Mouse (Mus musculus): ENCODE results near the gene Xirp1. TPM values are rescaled to one million over a fixed set of nuclear protein-coding genes. Genes with fewer than 3 reads are reported as not detected.
"Not testable (repeated sequence)": the region's sequence is repeated elsewhere in the genome, so short reads cannot be mapped to it uniquely, and the experiment has no call there.

Xirp1 gene
- total RNA-seq, 2 experiments from 2014 or later, result 105 to 114 TPM

DNA sequence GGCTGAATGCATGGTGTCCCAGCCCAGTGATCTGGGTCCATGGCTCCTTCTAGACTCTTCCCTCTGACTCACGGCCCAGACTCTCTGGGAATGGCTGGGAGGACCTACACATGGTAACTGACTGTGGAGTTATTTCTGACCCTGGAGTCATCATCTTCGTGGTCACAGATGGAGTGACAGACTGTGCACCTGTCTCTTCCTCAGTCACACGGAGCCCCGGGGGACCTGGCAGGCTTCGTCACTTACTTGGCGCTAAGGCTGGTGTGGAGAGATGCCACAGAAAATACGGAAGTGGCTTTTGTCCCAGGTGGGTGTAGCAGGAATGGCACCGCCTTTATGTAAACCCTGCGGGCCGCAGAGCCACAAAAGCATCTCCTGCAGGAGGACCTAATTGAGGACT, 773 bp upstream of the Xirp1 start:
- intact Hi-C loops (cut with DNase I), result no loop called here

DNA sequence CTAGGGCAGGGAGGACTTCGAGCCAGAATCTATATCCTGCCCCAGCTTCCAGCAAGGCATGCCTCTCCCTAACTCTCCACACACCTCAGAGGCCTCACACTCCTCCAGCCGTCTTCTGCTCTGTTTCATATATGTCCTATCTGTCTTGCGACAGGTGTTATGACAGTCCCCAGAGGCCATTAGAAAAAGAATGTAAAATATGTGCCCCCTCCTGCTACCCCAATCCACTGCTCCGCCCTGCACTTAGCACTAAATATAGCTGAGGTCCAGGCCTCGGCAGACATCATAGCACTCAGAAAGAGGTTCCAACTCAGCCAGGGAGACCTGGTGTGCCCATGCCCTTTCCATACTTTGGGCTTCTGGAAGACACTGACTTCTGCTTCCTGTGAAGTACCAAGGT, 2.2 kb downstream of the Xirp1 start:
- DNase-seq, result no peak
- intact Hi-C loops (cut with DNase I), result no loop called here

More for the DNA sequence above, 773 bp upstream of the Xirp1 start:
- DNase-seq, result peak in 1 of 2 experiments; percentile 56

DNA sequence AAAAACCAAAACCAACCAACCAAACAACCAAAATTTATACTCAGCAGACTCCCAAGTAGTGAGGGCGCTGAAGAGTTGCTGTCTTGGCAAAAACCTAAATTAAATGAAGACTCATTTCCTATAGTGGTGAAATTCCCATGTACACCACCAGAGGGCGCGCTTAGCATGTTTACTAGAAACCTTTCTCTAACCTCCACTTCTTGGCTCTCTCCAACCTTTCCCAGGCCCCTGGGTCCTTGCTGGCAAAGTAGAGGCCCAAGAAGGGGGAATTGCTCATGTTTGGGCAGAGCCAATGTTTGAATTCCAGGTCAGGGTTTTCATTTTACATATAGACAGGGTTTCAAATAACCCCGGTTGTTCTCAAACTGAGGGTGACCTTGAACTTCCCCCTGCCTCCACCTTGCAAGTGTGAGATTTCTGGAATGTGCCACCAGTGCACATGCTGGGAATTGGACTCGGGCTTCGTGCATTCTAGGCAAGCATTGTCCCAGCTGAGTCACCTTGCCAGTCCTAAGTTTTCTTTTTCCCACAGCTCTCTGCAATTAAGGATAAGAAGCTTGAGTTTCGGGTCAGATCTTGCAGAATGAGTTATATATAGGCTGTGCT, 3.0 kb downstream of the Xirp1 start:
- intact Hi-C loops (cut with DNase I), result no loop called here
- DNase-seq, result peak; percentile 80 to 86

DNA sequence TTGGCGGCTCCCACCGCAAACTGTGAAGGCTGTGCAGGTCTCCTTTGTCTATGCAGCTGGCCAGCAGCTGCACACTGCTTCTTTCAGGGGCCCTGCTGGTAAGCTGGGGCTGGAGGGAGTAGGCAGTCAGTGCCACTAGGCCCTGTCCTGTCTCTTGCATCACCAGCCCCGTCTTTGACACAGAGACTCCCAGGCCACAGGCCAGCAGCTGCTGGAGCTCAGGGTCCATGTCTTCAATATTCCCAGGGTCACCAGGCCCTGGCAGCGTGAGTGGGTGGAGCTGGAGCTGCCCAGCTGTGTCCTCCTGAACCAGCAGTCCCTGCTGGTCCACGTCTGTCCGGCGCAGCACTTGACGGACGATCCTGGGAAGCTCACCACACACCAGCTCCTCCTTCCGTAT, 6.4 kb downstream of the Xirp1 start:
- intact Hi-C loops (cut with DNase I), result loop anchor here (5.0 kb wide), 1 partner anchor 105 kb away; no protein-coding TSS in a partner anchor
- no peak for DNase-seq

DNA sequence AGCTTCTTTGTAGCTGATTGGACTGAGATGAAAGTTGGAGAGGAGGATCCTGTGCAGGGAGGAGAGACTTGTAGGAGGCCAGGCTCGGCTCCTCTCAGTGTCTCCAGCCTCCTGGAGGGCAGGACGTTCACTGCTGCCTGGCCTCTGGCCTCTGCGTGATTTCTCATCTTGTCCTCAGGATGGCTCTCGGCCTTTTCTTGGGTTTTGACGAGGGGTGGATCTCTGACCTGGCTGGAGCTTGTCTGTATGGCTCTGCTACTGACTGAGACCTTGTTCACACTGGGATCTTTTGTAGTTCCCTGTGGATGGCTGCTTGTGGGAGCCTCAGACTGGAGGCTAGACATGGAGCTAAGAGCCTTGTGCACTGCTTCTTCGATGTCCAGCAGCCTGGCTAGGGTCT, 8.6 kb downstream of the Xirp1 start:
- DNase-seq, result no peak
- intact Hi-C loops (cut with DNase I), result loop anchor here (5.0 kb wide), 1 partner anchor 103 kb away; no protein-coding TSS in a partner anchor

DNA sequence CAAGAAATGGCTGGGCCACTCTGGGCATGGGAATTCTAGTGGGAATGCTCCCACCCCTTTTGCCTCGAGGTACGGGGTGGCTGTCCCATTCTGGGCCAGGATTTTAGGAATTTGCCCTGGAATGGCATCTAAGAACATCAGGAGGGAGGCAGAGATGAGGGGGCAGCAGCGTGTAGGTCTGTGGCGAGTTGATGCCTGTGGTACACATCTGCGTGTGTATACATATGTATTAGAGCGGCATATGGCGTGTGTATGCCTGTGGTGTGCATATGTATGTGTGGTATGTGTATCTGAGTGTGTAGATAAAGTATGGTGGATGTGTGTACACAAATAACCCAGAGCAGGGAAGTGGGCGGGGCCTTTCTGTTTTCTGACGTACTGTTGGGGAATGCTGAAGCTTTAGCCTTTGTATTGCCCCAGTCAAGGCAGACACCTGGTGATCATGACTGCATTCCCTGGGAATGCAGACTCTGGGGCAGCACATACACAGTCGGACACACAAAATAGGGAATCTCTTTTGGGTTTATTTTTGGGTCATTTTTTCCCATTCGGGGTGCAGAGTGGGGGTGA, 10.1 kb downstream of the Xirp1 start:
- intact Hi-C loops (cut with DNase I), result no loop called here
- no peak for DNase-seq

DNA sequence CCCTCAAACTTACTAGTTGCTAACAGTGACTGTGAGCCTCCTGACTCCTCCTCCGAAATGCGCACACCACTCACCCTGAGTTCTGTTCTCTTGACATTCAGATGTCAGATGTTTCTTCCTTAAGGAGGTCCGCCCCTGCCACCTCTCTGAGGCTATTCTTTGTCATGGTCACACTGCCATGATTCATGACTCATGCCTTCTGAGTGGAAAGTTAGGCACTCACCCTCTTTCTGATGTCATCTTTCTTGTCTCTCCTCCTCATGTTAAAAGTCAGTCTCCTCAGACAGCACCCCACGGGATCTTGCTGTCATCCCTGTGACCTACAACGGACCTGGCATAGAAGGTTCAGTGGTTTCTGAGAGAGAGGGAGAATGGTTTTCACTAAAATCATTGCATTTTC, 10.6 kb downstream of the Xirp1 start:
- DNase-seq, result no peak
- intact Hi-C loops (cut with DNase I), result loop anchor here (1.0 kb wide), 1 partner anchor 49 kb away; no protein-coding TSS in a partner anchor

DNA sequence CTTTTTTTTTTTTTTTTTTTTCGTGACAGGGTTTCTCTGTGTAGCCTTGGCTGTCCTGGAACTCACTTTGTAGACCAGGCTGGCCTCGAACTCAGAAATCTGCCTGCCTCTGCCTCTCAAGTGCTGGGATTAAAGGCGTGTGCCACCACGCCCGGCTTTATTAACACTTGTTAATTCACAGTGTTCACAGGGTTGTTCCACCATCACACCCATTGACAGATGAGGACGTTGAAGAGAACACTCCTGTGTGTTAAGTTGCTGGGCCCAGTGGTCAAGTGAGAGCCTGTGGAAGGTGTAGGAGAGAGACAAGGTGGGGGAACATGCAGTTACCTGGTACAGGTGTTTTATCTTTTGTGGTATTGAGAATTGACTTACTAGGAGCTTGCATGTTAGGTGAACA, 11.2 kb downstream of the Xirp1 start:
- intact Hi-C loops (cut with DNase I), result loop anchor here (1.0 kb wide), 1 partner anchor 49 kb away; no protein-coding TSS in a partner anchor
- DNase-seq, result not testable (repeated sequence)

DNA sequence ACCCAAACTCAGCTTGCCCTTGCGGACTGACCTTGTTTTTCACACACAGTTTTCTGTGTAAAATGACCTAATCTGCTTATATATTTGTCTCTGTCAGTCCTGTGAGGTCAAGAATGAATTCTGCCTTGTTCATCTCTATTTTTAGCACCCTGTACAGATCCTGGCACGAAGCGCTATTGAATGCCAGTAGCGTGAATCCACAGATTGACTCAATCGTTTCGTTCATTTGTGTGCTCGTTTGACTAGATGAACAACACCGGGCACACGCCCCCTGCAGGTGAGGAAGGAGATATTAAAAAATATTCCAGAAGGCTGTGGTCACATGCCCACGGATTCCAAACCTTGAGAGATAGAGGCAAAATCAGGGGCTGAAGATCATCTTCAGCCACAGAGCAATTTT, 11.9 kb downstream of the Xirp1 start:
- peak; percentile 75 to 79 for DNase-seq
- intact Hi-C loops (cut with DNase I), result loop anchor here (2.0 kb wide), 1 partner anchor 27 kb away; the partner anchor contains the start of gene Csrnp1

DNA sequence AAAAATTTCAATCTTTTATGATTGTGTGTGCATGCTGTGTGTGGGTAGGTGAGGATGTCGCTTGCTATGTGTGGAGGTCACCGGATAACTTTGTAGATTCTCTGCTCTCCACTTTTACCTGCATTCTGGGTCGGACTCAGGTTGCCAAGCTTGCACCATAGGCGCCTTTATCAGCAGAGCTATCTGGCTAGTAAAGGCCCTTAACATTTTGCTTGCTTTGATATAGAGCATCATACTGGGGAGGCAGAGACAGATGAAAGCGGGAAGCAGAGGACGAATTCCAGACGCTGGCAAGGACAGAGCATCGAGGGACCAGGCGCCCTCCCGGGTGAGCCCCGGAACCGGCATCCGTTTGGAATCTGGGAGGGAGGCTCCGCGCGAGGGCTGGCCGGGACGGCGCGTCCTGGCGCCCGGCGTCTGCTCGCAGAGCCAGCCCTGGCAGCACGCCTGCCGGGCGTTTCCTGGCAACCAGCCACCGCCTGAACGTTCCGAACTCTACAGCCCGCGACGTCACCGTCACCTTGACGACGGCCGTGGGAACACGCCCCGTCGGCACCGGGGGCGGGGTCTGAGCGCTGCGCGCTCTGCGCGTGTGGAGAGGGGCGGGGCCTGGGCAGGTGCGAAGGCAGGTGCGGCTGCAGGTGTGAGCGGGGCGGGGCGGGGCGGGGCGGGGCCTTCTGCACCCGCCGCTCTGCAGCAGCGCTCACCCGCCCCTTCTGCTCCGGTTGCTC, 12.5 kb downstream of the Xirp1 start:
- peak; percentile 100 for DNase-seq
- intact Hi-C loops (cut with DNase I), result loop anchor here (2.0 kb wide), 1 partner anchor 26 kb away; the partner anchor contains the start of gene Csrnp1

DNA sequence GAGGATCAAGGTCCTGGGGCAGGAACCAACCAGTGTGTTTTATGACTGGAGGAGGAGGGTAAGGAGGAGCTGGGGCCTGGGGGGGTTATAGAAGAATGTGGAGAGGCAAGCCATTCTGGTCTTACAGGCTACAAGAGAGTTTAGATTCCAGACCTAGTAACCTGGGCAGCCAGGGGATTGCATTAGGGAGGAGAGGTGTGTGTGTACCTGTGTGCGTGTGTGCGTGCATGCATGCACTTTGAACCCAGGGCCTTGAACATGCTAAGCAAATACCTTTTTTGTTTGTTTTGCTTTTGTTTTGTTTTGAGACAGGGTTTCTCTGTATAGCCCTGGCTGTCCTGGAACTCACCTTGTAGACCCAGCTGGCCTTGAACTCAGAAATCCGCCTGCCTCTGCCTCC, 13.5 kb downstream of the Xirp1 start:
- no peak for DNase-seq
- intact Hi-C loops (cut with DNase I), result loop anchor here (2.0 kb wide), 1 partner anchor 25 kb away; the partner anchor contains the start of gene Csrnp1

DNA sequence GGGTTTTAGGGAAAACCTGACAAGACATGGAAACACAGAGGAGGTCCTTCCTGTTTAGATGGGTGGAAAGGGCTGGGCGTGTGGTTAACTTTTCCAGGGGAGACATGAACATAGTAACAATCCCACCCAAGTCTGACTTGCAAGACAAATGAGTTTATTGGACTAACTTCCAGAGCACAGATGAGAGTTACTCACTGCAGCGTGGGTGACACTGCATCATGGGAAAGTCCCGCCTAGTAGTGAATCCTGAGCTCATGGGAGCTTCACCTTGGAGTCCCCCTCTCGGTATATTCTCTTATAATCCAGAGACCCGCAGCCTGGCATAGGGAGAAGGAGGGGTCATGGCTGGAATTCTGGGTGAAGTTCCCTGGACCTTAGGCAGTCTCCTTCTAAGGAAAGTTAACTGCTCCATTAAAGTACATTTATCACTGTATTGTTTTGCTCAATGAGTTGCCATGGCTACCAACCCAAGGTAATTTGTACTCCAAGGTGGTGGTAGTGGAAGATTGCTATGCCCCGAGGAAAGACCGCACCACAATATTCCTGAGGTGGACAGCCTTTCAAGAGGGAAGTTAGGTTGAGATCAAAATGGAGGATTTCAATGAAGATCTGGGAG, 14.1 kb downstream of the Xirp1 start:
- no peak for DNase-seq
- intact Hi-C loops (cut with DNase I), result no loop called here

DNA sequence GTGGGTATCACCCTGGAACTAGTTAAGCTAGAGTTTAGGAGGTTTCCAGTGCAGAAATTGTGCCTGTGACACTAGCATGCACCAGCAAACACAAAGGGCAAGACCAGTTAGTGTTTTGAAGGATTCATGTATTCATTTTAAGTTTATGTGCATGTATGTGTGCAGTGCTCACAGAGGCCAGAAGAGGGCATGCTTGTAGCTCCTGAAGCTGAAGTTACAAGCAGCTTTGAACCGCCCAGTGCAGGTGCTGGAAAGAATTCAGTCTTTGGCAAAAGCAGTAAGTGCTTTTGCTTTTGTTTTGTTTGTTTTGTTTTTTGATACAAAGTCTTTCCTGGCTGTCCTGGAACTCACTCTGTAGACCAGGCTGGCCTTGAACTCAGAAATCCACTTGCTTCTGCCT, 15.6 kb downstream of the Xirp1 start:
- intact Hi-C loops (cut with DNase I), result no loop called here
- DNase-seq, result no peak

DNA sequence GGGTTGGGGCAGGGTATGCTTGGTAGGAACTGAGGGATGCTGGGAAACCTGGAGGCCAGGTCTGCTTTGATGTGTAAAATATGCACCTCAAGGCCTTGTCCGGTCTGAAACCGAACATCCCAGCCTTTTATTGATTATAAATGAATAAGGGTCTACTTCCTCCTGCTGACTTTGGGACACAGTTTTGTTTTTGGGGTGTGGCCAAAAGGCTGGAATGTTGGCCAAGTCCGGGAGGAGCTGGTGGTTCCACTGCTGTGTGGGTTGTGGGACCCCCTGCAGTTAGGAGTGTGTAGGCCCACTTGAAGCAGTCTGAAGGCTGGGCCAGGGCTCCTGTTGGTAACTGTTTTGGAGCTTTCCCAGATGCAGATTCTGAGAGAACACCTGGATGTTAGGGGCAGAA, 17.5 kb downstream of the Xirp1 start:
- intact Hi-C loops (cut with DNase I), result no loop called here
- DNase-seq, result no peak

DNA sequence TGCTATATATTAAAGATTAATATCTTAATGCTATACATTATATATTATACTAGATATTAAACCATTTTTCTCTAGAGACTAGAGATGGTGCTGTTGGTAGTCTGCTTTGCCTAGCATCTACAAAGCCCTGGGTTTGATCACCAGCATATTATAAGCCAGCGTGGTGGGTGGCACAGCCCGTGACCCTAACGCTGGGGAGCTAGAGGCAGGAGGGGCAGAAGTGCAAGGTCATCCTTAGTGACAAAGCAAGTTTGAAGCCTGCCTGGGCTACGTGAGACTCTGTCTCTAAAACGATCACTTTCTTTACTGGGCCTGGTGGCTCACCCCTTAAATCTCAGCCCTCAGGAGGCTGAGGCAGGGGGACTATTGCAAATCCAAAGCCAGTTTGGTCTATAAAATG, 20.5 kb downstream of the Xirp1 start:
- intact Hi-C loops (cut with DNase I), result no loop called here
- DNase-seq, result no peak

DNA sequence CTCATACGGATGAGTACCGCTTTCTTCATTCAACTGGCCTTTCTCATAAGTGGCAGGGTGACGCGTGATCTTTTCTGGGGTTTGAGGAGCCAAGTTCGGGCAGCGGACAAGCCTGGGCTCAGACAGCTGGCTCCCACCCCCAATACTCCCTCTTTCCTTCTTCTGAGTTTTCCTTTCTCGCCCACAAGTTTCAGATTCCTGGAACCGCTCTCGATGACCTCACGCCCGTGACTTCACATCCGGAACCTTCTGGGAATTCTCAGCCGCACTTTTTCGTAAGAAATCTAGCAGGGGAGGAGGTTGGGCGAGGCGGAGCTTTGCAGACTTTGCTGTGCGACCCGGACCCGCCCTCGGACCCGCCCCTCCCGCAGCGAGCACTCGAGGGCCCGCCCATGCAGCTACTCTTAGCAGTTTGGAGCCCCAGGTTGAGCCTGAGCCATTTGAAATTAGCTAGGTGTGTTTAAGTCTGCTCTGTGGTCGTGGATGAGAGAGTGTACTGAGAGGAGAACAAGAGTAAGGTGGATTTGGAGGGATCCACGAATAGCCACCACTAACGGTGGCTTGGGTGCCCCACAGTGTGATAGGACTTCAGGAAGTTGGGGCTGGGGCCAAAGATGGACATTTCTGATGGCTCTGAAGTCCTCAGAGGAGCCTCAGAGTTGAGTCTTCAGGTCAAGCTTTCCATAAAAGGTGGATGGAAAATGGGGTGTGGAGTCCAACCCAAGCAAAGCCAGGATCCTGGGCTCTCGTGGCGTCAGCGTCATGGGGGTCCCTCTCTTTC, 21.3 kb downstream of the Xirp1 start:
- peak; percentile 86 to 88 for DNase-seq
- intact Hi-C loops (cut with DNase I), result loop anchor here (2.0 kb wide), 1 partner anchor 17 kb away; the partner anchor contains the start of gene Csrnp1

DNA sequence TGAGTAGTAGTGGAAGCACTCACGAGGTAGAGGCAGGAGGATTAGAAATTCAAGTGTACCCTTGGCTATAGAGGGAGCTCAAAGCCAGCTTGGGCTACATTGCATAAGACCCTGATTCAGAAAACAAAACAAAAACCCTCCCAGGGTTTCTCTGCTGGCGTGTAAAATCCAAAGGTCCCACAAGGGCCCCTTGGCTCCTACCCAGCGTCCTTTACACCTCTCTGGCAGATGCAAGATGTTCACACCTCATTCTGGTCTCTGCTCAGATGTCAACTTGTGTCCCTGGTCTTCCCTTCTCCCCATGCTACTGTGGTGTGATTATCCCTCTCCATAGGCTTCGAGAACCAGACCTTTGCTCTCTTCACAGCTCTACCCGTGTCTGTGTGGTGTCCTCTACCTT, 22.6 kb downstream of the Xirp1 start:
- intact Hi-C loops (cut with DNase I), result loop anchor here (2.0 kb wide), 1 partner anchor 16 kb away; the partner anchor contains the start of gene Csrnp1
- DNase-seq, result no peak

DNA sequence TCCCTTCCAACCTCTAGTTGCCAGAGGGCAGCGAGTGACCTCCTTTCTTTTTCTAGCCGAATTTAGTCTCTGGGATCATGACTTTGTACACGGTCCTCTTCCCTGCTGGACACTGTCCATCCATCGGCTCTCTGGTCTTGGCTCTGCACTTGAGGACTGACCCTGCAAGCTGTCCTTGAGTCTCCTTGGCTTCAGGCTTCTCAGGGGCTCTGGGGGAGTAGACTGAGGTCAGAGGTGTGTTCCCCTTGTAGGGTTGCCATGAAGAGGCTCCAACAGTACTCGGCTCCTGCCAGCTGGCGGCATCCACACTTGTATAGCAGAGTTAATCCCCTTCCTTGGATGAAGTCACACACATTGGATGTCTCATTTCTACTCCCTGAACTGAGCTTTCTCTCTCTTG, 23.8 kb downstream of the Xirp1 start:
- intact Hi-C loops (cut with DNase I), result loop anchor here (2.0 kb wide), 1 partner anchor 15 kb away; the partner anchor contains the start of gene Csrnp1
- no peak for DNase-seq

DNA sequence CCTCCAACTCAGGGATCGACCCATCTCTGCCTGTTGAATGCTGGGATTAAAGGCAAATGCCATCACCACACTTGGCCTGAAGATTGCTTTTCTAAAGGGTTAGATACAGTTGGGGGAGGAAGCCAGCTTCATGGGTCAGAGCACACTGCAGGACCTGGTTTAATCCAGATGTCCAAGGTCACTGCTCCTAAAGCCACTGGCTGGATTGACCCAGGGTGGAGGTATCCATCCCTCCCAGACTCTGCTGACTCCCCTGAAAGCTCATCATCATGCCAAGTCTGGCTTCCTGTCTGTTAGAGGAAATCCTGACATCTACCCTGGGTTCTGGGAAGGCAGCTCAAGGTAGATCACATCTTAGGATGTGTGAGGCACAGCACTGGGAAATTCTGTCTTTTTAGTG, 24.6 kb downstream of the Xirp1 start:
- intact Hi-C loops (cut with DNase I), result no loop called here

DNA sequence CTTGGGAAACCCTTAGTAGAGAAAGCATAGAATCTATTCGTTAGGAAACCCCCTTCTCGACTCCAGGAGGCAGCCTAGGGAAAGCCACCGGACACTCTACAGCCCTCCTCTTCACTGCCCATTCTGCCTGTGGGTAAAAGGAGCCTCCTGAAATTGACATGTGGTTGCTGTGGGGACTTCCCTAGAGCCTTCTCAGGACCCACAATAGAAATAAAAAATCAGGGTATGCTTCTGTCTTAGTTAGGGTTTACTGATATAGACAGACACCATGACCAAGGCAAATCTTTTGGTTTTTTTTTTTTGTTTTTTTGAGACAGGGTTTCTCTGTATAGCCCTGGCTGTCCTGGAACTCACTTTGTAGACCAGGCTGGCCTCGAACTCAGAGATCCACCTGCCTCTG, 27.3 kb downstream of the Xirp1 start:
- DNase-seq, result no peak
- intact Hi-C loops (cut with DNase I), result no loop called here

More for the DNA sequence above, 24.6 kb downstream of the Xirp1 start:
- DNase-seq, result no peak

Measured in heart, postnatal 14 days (tissue).